Mouse (Mus musculus) embryo, embryonic 10 days (tissue): ENCODE data around the gene Camta1.

ENCODE experiments used
- DNase-seq: peaks from one replicate; pipeline ENCODE4 v3.0.0-alpha.2; 2015; ENCODE audit warnings: low spot score

Gene Camta1

GRCm38 (mm10) chr4:151111226-151111625 lies 750.5 kb downstream of the Camta1 start:
- no peak for DNase-seq

- peak; percentile 11 for DNase-seq
Observed at GRCm38 (mm10) chr4:151108834-151109241, 752.8 kb downstream of the Camta1 start.

- DNase-seq, result peak; percentile 97
Observed at GRCm38 (mm10) chr4:151108028-151108771, 753.5 kb downstream of the Camta1 start.

- peak; percentile 72 for DNase-seq
Observed at GRCm38 (mm10) chr4:151107131-151108001, 754.3 kb downstream of the Camta1 start.

- no peak for DNase-seq
Observed at GRCm38 (mm10) chr4:151106468-151106867, 755.2 kb downstream of the Camta1 start.

GRCm38 (mm10) chr4:151105886-151106285 lies 755.8 kb downstream of the Camta1 start:
- DNase-seq, result no peak

- DNase-seq, result no peak
Observed at GRCm38 (mm10) chr4:151104147-151104546, 757.5 kb downstream of the Camta1 start.

- DNase-seq, result no peak
Observed at GRCm38 (mm10) chr4:151103646-151104045, 758.0 kb downstream of the Camta1 start.

GRCm38 (mm10) chr4:151097104-151097438 lies 764.6 kb downstream of the Camta1 start:
- no peak for DNase-seq

- DNase-seq, result no peak
Observed at GRCm38 (mm10) chr4:151096334-151097103, 765.2 kb downstream of the Camta1 start.

GRCm38 (mm10) chr4:151095207-151095606 lies 766.5 kb downstream of the Camta1 start:
- peak; percentile 75 for DNase-seq

- DNase-seq, result no peak
Observed at GRCm38 (mm10) chr4:151089270-151089669, 772.4 kb downstream of the Camta1 start, which contains the start of gene Gm13090. TSS of gene Gm13090 (plus strand) at chr4:151089570.

- DNase-seq, result no peak
Observed at GRCm38 (mm10) chr4:151088819-151089218, 772.9 kb downstream of the Camta1 start.

- DNase-seq, result no peak
Observed at GRCm38 (mm10) chr4:151087358-151087757, 774.3 kb downstream of the Camta1 start.

GRCm38 (mm10) chr4:151083027-151083426 lies 778.6 kb downstream of the Camta1 start:
- DNase-seq, result no peak

- no peak for DNase-seq
Observed at GRCm38 (mm10) chr4:151081977-151082376, 779.7 kb downstream of the Camta1 start.

GRCm38 (mm10) chr4:151081355-151081754 lies 780.3 kb downstream of the Camta1 start:
- no peak for DNase-seq

- no peak for DNase-seq
Observed at GRCm38 (mm10) chr4:151074817-151075216, 786.9 kb downstream of the Camta1 start.

GRCm38 (mm10) chr4:151073108-151073744 lies 788.5 kb downstream of the Camta1 start:
- DNase-seq, result peak; percentile 79

GRCm38 (mm10) chr4:151070962-151071361 lies 790.7 kb downstream of the Camta1 start:
- DNase-seq, result no peak

GRCm38 (mm10) chr4:151068751-151069150 lies 792.9 kb downstream of the Camta1 start:
- DNase-seq, result no peak

- no peak for DNase-seq
Observed at GRCm38 (mm10) chr4:151059566-151059965, 802.1 kb downstream of the Camta1 start.
